Mouse (Mus musculus) right cerebral cortex, postnatal 4 days (tissue): ENCODE data around the gene Cd47.
A peak's percentile ranks its signal among the peaks of the same experiment; 100 is the strongest.
"Not testable (repeated sequence)": the region's sequence is repeated elsewhere in the genome, so short reads cannot be mapped to it uniquely, and the experiment has no call there.

Experiments used
- DNase-seq: peaks from one replicate; pipeline ENCODE4 v3.0.0-alpha.2; 2022

The Cd47 gene

DNA sequence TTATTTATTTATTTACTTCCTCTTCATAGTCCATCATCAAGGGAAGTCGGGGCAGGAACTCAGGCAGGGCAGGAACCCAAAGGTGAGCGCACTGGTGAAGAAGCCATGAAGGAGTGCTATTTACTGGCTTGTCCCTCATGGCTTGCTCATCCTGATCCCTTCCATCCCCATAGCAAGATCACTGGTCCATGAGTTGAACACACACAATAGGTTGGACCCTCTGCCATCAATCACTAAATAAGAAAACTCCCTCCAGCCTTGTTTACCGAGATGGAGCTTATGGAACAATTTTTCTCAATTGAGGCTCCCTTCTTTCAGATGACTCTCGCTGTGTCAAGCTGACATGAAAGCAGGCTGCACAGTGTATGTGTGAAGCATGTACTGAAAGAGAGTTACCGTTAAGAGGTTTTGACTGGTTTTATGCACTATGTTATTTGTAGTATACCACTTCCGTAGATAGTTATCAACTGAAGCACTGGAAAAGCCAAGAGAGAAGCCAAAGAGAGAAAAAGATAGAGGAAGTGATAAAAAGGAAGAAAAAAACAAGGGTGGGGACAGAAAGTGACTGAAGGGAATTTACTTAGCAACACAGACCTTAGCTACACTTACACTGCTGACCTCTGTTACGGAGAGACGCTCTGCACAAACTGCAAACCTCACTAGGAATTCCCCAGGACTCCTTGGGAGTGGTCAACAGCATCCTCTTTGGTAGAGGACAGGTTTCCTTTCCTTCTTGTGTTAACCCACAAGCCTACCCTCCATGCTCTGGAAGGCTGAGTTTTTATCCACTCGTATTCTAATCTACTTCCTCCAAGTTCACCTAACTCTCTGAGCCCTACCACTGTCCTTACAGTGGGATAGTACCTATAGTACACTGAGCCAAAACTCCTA is 9.5 kb upstream of the Cd47 start:
- no peak for DNase-seq

DNA sequence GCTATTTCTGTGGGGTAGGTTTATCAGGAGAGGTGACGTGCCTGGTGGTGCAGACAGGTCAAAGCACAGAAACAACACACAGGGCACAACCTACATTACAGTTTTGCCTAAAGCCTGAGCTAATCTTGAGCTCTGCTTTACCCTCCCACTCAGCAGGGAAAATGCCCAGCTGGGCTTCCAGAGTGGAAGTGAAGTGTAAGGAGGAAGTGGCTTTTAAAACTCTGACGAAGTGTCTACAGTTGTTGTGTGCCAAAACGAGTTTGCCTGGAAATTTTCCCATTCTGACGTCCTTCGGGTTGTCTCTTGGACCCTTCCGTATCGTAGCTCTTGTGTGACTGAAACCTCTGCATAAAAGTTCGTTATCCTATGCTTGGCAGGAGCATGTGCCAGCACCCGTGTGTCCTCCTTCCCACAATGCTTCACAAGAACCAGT is 7.9 kb upstream of the Cd47 start:
- DNase-seq, result no peak

DNA sequence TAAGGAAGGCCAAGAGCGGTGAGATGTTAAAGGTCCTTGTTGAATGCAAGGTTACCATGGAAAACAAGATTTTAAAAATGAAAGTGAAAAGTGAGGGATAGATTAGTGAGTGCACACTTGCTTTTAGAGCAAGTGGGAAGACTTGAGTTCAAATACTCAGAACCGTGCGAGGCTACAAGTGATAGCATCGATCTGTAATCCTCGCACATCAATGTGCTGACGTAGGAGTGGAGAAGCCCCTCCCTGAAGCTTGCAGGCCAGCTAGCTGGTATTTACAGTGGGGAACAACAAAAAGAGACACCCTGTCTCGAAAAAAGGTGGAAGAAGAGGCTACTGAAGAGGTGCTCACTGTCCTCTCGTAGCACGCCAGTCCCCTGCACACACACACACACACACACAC is 6.7 kb upstream of the Cd47 start:
- DNase-seq, result no peak

- DNase-seq, result no peak
These were observed 4.1 kb upstream of the Cd47 start for GRCm38 (mm10) chr16:49796271-49796670.

GRCm38 (mm10) chr16:49796954-49797353 is 3.4 kb upstream of the Cd47 start:
- no peak for DNase-seq

DNA sequence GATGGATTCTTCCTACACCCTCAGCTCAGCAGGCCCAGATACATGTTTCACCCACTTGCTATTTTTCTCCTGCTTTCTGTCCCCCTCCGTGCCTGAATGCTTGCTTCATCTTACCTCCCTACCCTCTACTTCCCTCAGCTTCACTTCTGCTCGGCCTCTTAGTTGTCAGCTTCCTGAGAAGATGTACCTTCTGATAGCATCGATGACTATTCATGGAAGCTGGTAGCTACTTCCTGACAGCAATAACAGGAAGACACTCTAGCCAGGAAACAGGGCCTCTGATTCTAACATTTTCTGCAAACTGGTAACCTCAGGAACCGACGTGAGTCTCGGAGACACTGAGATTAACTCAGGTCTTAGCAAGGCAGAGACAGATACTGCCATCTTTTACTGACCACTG is 1.5 kb upstream of the Cd47 start:
- DNase-seq, result no peak

GRCm38 (mm10) chr16:49800996-49801395 is 663 bp downstream of the Cd47 start:
- DNase-seq, result no peak

- DNase-seq, result no peak
These were observed 1.1 kb downstream of the Cd47 start for GRCm38 (mm10) chr16:49801399-49801798.

DNA sequence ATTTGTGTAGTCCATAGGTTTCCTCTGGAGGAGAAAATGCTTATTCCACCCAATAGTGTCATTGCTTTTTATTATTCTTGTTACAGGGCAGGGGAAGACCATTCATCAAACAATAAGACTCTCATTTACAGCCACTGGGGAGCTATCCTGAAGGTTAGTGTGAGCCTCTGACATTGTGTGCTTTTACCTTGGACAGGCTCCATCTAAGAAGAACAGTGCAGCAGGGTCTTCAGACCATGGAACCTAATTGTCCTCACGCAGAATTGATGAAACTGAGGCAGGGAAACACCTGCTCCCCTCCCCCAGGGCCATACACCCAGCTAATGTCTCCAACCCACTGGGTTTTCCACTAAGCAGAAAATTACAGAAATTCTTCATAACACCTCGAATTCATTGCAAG is 2.7 kb downstream of the Cd47 start:
- no peak for DNase-seq

DNA sequence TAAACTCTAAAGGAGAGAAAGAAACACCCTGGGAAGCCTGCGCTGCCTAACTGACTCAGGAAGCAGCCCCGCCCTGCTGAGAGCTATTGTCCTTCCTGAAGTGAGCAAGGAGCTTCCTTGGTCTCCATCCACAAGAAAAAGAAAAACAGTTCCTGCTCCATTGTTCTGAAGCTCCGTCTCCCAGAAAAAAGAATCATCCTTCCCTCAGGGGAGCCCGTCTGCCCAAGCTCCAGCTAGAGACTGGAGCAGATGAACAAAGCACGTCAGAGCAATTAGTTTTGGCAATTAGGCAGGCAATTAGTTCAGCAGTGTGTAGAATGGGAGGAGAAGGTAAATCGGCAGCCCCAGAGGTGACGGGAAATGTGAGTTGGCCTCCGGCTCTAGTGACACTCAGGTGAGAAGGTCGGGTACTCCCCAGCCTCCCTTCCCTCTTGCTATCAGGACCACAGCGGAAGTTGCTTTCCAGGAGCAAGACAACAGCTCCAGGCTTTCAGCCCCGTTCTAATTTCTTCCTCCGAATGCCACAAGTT is 3.7 kb downstream of the Cd47 start:
- peak; percentile 17 for DNase-seq

- no peak for DNase-seq
These were observed 6.6 kb downstream of the Cd47 start for GRCm38 (mm10) chr16:49806920-49807319.

DNA sequence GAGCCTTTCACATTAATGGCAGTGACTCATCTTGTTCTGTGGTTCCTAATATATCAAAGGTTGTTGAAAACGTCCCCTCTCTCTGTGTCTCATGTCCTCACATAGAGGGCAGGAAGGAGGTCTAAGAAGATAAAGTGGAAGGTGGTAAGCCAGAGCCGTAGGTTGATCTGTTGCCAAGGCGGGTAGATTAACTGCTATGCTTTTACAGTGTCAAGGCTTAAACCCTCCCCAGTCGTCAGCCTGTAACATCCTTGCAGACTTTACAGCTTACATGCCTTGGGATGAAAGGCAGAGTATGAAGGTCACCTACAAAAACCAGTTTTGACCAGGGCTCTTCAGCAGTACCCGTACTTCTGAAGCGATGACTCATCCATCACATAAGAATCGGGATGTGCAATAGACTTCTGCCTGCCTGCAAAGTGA is 7.1 kb downstream of the Cd47 start:
- no peak for DNase-seq

- DNase-seq, result peak; percentile 19
These were observed 7.6 kb downstream of the Cd47 start for GRCm38 (mm10) chr16:49807862-49808430.

GRCm38 (mm10) chr16:49811897-49812296 is 11.6 kb downstream of the Cd47 start:
- no peak for DNase-seq

GRCm38 (mm10) chr16:49812821-49813616 is 12.7 kb downstream of the Cd47 start:
- no peak for DNase-seq

GRCm38 (mm10) chr16:49814419-49814818 is 14.1 kb downstream of the Cd47 start:
- no peak for DNase-seq

DNA sequence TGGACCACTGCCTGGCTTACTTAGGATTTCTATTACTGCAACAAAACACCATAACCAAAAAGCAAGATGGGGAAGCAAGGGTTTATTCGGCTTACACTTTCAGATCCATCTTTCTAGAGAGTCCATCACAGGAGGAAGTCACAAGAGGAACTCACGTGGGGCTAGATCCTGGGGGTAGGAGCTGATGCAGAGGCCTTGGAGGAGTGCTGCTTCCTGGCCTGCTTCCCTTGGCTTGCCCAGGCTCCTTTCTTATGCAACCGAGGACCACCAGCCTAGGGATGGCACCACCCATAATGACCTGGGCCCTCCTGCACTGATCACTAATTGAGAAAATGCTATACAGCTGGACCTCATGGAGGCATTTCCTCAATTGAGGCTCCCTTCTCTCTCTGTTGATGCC is 16.6 kb downstream of the Cd47 start:
- no peak for DNase-seq

DNA sequence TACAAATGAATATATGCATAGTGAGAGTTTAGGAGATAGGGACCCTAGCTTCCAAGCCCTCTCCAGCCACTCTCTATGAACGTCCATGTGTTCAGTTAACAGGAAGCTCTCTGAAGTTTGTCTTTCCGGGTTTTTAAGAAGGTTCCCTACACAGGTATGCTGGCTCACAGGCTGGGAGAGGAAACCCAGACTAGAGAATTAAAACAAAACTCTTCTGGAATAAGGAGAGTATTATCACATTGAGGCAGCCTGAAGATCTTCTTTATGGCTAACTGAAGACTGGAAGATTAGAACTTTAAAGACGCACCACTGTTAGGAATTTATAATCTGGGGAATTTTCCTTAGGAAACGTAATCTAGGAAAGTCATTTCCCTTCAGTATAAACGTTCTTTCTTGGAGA is 17.8 kb downstream of the Cd47 start:
- no peak for DNase-seq

GRCm38 (mm10) chr16:49818627-49819026 is 18.3 kb downstream of the Cd47 start:
- DNase-seq, result no peak

DNA sequence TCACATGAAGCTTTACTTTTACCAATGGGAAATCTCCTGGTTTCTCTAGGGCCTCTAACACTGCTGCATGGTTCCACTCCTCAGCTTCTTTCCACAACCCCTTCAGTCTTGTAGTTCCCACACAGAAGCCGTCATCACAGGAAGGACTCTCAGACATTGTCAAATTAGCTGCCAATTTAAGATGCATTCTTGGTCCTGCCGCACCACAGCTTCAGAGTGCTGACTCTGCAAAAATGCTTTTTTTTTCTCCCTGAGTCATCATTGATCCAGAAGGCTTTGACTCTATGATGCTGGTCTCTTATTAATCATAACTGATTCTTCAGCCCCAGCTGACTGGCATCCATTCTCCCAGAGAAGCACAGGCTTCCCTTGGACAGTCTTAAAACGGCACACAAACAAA is 19.2 kb downstream of the Cd47 start:
- DNase-seq, result no peak

GRCm38 (mm10) chr16:49830911-49831310 is 30.6 kb downstream of the Cd47 start:
- DNase-seq, result not testable (repeated sequence)

GRCm38 (mm10) chr16:49832339-49832738 is 32.0 kb downstream of the Cd47 start:
- no peak for DNase-seq

DNA sequence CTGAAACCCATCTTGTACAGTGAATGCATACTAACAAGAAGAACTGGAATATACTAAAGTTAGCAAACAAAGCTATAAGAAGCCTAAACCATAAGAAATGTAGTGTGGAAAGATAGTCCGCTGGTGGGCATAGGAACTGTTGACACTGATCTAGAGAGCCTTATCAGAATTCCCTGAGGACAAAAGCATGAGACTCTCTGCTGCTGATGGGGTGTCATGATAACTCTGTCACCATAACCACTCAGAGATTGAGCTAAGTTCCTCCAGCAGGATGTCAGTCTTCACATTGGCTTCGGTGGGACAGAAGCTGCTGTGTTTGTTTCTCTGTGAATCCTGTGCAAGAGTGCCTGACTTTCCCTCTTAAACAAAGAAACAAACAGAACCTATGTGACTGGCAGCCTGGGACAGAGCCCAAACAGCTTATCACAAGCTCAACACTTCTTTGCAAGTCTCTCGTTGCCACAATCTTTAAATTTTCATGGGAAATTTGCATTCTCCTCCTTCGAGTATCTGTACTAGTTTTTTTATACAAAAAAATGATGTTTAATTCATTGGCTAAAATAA is 33.9 kb downstream of the Cd47 start:
- no peak for DNase-seq
